Mouse (Mus musculus) midbrain, embryonic 14.5 days (tissue): ENCODE results near the gene Il17rc. TPM values are rescaled to one million over a fixed set of nuclear protein-coding genes. Genes with fewer than 3 reads are reported as not detected.

Experiments
- ATAC-seq: fragments of 200-750 bp; cut with Nextera tagmentation; 2 replicates; pipeline ENCODE4 v1.8.0; 2017; ENCODE audit warnings: moderate number of reproducible peaks, moderate library complexity; ENCODE audit not compliant: low FRiP score, low TSS enrichment
- DNase-seq: peaks from one replicate; pipeline ENCODE4 v3.0.0-alpha.2; 2015
- H3K27ac ChIP-seq: fragments of 300-500 bp; sonication (generic); replicated peaks from 2 replicates; pipeline ENCODE4 v1.5.1; 2014; ENCODE audit warnings: mild to moderate bottlenecking, low read depth, low read length, moderate library complexity
- H3K27me3 ChIP-seq: fragments of 300-500 bp; sonication (generic); 2 replicates; pipeline ENCODE4 v1.6.1; 2014; ENCODE audit warnings: low read length, control low read depth, mixed read lengths; ENCODE audit not compliant: control insufficient read depth, insufficient read depth
- H3K36me3 ChIP-seq: fragments of 300-500 bp; sonication (generic); 2 replicates; pipeline ENCODE4 v1.6.1; 2014; ENCODE audit warnings: low read length, control low read depth; ENCODE audit not compliant: control insufficient read depth, insufficient read depth
- H3K4me1 ChIP-seq: fragments of 300-500 bp; sonication (generic); 2 replicates; pipeline ENCODE4 v1.6.1; 2014; ENCODE audit warnings: mild to moderate bottlenecking, antibody characterized with exemption, low read length, control low read depth; ENCODE audit not compliant: control insufficient read depth, insufficient read depth
- H3K4me2 ChIP-seq: fragments of 300-500 bp; sonication (generic); 2 replicates; pipeline ENCODE4 v1.6.1; 2014; ENCODE audit warnings: mild to moderate bottlenecking, low read length, moderate library complexity
- H3K4me3 ChIP-seq: fragments of 300-500 bp; sonication (generic); replicated peaks from 2 replicates; pipeline ENCODE4 v1.5.1; 2014; ENCODE audit warnings: low read depth, low read length
- H3K9ac ChIP-seq: fragments of 300-500 bp; sonication (generic); replicated peaks from 2 replicates; pipeline ENCODE4 v1.6.1; 2014; ENCODE audit warnings: mild to moderate bottlenecking, low read length, moderate library complexity
- H3K9me3 ChIP-seq: fragments of 300-500 bp; sonication (generic); 2 replicates; pipeline ENCODE4 v1.6.1; 2016; ENCODE audit warnings: low read length, control low read depth, mixed read lengths; ENCODE audit not compliant: control insufficient read depth
- WGBS: fragments of 180-500 bp; shearing (Covaris S2); extraction: QIAGEN DNeasy Blood & Tissue Kit; methylation state at CpG from one replicate; pipeline ENCODE4 v1.1.7; 2014; 5-methylcytosine and 5-hydroxymethylcytosine counted together
- polyA plus RNA-seq: library from polyadenylated mRNA; unstranded; fragments of >200 nt; fragmentation: Nextera tagmentation; extraction: Ambion mirVana; gene quantifications from 2 replicates; pipeline ENCODE4 v1.2.1, GENCODE M21; 2014

The Il17rc gene
- polyA plus RNA-seq, 1 experiment from 2014 or later = 0.93 TPM

GRCm38 (mm10) chr6:113478906-113479305, 7.7 kb downstream of the Il17rc start:
- H3K27me3 ChIP-seq = no peaks in the 10 kb centered on the region
- no peak overlapping the region for H3K27ac ChIP-seq
- no peak overlapping the region for H3K4me2 ChIP-seq
- H3K4me1 ChIP-seq = peaks cover 5% of the 10 kb centered on the region
- 79% methylated on average over 10 of the region's 10 CpGs for WGBS
- H3K9ac ChIP-seq = no peak overlapping the region
- no peak overlapping the region for H3K4me3 ChIP-seq
- ATAC-seq (no peak), DNase-seq (no peak)
- no peaks in the 10 kb centered on the region for H3K36me3 ChIP-seq
- no peaks in the 10 kb centered on the region for H3K9me3 ChIP-seq

DNA sequence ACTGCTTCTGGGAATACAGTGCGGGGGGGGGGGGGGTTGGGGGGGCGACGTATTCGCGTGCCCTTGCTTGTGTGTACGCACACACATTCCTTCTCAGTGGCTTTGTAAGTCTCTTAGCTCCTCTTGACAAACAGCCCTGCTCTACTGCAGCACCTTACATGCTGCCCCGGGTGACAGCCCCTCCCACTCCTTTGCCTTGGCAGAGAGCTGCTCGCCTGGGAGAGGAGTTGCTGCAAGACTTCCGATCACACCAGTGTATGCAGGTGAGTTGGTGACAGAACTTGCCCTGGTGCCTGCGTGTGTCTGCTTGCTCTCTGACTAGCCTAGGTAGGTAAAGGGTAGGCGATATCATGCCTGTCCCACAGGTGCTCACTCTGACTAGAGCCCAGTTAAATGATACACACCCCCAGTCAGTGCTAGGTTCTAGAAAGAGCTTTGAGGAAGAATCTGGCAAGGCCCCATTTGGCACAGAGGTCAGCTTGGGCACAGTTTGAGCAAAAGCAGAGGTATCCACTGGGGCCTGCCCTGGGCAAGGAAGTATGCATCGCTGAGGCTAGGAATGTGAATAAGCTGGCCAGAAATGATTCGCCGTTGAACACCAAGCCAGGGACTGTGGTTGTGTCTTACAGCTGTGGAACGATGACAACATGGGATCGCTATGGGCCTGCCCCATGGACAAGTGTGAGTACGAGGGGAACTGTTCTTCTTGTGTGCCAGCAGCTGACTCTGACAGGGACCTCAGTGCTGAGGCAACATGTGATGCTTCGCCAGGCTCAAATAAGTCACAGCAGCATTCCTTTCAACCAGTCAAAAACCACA, 9.5 kb downstream of the Il17rc start:
- Histone ChIP-seq H3K27me3 (no peaks in the 10 kb centered on the region), H3K36me3 (no peaks in the 10 kb centered on the region), H3K4me3 (no peak overlapping the region), H3K9ac (no peak overlapping the region), H3K9me3 (no peaks in the 10 kb centered on the region), H3K4me1 (peaks cover 18% of the 10 kb centered on the region), H3K4me2 (no peak overlapping the region), H3K27ac (no peak overlapping the region)
- 58% methylated on average over 18 of the region's 18 CpGs for WGBS
- DNase-seq (no peak), ATAC-seq (no peak)

- H3K9ac ChIP-seq = peak overlapping the region; percentile 77
- H3K4me1 ChIP-seq = peaks cover 21% of the 10 kb centered on the region
- peak; percentile 66 for ATAC-seq
- no peaks in the 10 kb centered on the region for H3K27me3 ChIP-seq
- H3K4me2 ChIP-seq = peak overlapping the region; percentile 79
- under 1% methylated on average over 65 of the region's 65 CpGs for WGBS
- H3K36me3 ChIP-seq = peaks cover 2% of the 10 kb centered on the region; the same call in 1 of the 2 replicates
- DNase-seq = peak; percentile 68
- H3K9me3 ChIP-seq = no peaks in the 10 kb centered on the region
- H3K27ac ChIP-seq = peak overlapping the region; percentile 86
- peak overlapping the region; percentile 64 for H3K4me3 ChIP-seq
These were observed 11.4 kb downstream of the Il17rc start for GRCm38 (mm10) chr6:113482477-113483099.

- Histone ChIP-seq H3K27me3 (no peaks in the 10 kb centered on the region), H3K9me3 (no peaks in the 10 kb centered on the region), H3K36me3 (peaks cover 8% of the 10 kb centered on the region; the same call in 1 of the 2 replicates), H3K4me1 (peaks cover 21% of the 10 kb centered on the region), H3K9ac (peak within 1 kb of the TSS; percentile 77), H3K4me2 (peak within 1 kb of the TSS; percentile 79), H3K4me3 (peak within 1 kb of the TSS; percentile 64), H3K27ac (peak within 1 kb of the TSS; percentile 86)
- ATAC-seq (peak; percentile 94), DNase-seq (peak; percentile 96)
- WGBS = under 1% methylated on average over 26 of the region's 26 CpGs
These were observed 11.9 kb downstream of the Il17rc start, which contains the start of gene Creld1 for GRCm38 (mm10) chr6:113483100-113483615. Creld1 (plus strand) TSS chr6:113483297.

- Histone ChIP-seq H3K36me3 (peaks cover 14% of the 10 kb centered on the region), H3K27ac (peak overlapping the region; percentile 86), H3K4me1 (peaks cover 21% of the 10 kb centered on the region), H3K9ac (peak overlapping the region; percentile 77), H3K4me3 (peak overlapping the region; percentile 64), H3K4me2 (peak overlapping the region; percentile 79), H3K27me3 (no peaks in the 10 kb centered on the region), H3K9me3 (no peaks in the 10 kb centered on the region)
- ATAC-seq = peak; percentile 51
- DNase-seq = peak; percentile 71
- WGBS = 8% methylated on average over 10 of the region's 10 CpGs
These were observed 12.5 kb downstream of the Il17rc start for GRCm38 (mm10) chr6:113483729-113484128.

DNA sequence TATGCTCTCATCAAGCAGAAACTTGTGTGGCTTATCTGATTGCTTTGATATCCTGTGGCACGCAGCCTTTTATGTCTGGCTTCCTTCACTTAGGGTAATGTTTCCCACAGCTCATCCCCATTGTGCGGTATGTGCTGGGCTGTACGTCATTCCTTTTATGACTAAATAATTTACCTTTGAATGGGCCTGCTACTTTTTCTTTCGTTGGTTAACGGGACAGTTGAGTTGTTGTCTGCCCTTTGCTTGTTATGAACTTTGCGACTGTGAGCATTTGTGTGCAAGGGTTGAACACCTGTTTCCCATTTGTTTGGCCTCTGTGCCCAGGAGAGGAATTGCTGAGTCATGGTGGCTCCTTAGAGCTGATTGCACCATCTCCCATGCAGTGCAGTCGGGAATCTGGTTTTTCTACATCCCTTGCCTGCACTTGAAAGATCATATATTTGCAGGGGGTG, 15.9 kb downstream of the Il17rc start:
- DNase-seq (no peak), ATAC-seq (no peak)
- Histone ChIP-seq H3K4me1 (peaks cover 21% of the 10 kb centered on the region), H3K27ac (no peak overlapping the region), H3K9ac (no peak overlapping the region), H3K9me3 (no peaks in the 10 kb centered on the region), H3K36me3 (peaks cover 43% of the 10 kb centered on the region), H3K27me3 (no peaks in the 10 kb centered on the region), H3K4me2 (no peak overlapping the region), H3K4me3 (no peak overlapping the region)
- WGBS = 68% methylated on average over 7 of the region's 7 CpGs

DNA sequence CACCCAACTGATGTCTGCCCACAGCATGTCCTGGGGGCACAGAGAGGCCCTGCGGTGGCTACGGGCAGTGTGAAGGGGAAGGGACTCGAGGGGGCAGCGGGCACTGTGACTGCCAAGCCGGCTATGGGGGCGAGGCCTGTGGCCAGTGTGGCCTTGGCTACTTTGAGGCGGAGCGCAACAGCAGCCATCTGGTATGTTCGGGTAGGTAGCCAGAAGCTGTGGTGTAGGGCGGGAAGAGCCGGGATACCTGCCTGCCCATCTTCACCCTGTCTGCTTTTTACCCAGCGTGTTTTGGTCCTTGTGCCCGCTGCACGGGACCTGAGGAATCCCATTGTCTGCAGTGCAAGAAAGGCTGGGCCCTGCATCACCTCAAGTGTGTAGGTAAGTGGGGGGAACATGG, 18.2 kb downstream of the Il17rc start:
- H3K27ac ChIP-seq = no peak overlapping the region
- no peak overlapping the region for H3K4me3 ChIP-seq
- H3K9ac ChIP-seq = no peak overlapping the region
- ATAC-seq (no peak), DNase-seq (no peak)
- WGBS = 95% methylated on average over 14 of the region's 14 CpGs
- H3K4me2 ChIP-seq = no peak overlapping the region
- H3K9me3 ChIP-seq = no peaks in the 10 kb centered on the region
- H3K36me3 ChIP-seq = peaks cover 53% of the 10 kb centered on the region
- H3K4me1 ChIP-seq = peaks cover 11% of the 10 kb centered on the region
- no peaks in the 10 kb centered on the region for H3K27me3 ChIP-seq

- whole genome bisulfite sequencing = 82% methylated on average over 24 of the region's 24 CpGs
These were observed 21.1 kb downstream of the Il17rc start for GRCm38 (mm10) chr6:113492101-113492864.

More at GRCm38 (mm10) chr6:113492101-113492864, 21.1 kb downstream of the Il17rc start:
- Histone ChIP-seq H3K27ac (no peak overlapping the region), H3K9ac (no peak overlapping the region), H3K4me1 (no peaks in the 10 kb centered on the region), H3K4me3 (no peak overlapping the region), H3K36me3 (peaks cover 51% of the 10 kb centered on the region), H3K4me2 (no peak overlapping the region), H3K27me3 (no peaks in the 10 kb centered on the region; the same call in 1 of the 2 replicates), H3K9me3 (no peaks in the 10 kb centered on the region)
- DNase-seq = no peak
- ATAC-seq = no peak
